Mouse (Mus musculus) E14TG2a.4 (cell line): Measurements from ENCODE around the gene Tmem120b.

Experiments
- H3K27me3 ChIP-seq: 2 replicates; pipeline ENCODE4 v1.6.1; 2014; ENCODE audit warnings: low read length, control low read depth; ENCODE audit not compliant: insufficient read depth
- H3K36me3 ChIP-seq: 2 replicates; pipeline ENCODE4 v1.6.1; 2014; ENCODE audit warnings: low read length, control low read depth; ENCODE audit not compliant: insufficient read depth
- H3K4me1 ChIP-seq: replicated peaks from 2 replicates; pipeline ENCODE4 v1.6.1; 2014; ENCODE audit warnings: low read depth, low read length, control low read depth
- H3K4me3 ChIP-seq: replicated peaks from 2 replicates; pipeline ENCODE4 v1.5.1; 2014; ENCODE audit warnings: mild to moderate bottlenecking, low read length
- H3K9me3 ChIP-seq: 2 replicates; pipeline ENCODE4 v1.6.1; 2014; ENCODE audit warnings: low read length, control low read depth
- CTCF ChIP-seq: conservative IDR thresholded peaks from 2 replicates; pipeline ENCODE4 v1.5.1; 2014; ENCODE audit warnings: low read length
- NANOG ChIP-seq: IDR thresholded peaks from 2 replicates; pipeline ENCODE4 v1.6.1; 2014; ENCODE audit warnings: borderline replicate concordance, low read length, mixed read lengths
- POU5F1 ChIP-seq: IDR thresholded peaks from 2 replicates; pipeline ENCODE4 v1.6.1; 2014; ENCODE audit warnings: low read length, borderline replicate concordance

The Tmem120b gene

GRCm38 (mm10) chr5:123075576-123076418, 7.6 kb downstream of the Tmem120b start:
- H3K36me3 ChIP-seq = no peaks in the 10 kb centered on the region
- H3K27me3 ChIP-seq = peaks cover 23% of the 10 kb centered on the region
- H3K4me3 ChIP-seq = peak overlapping the region; percentile 92
- peaks cover 27% of the 10 kb centered on the region for H3K4me1 ChIP-seq
- no peak for TF ChIP-seq NANOG
- peaks cover 9% of the 10 kb centered on the region for H3K9me3 ChIP-seq

- Histone ChIP-seq H3K9me3 (peaks cover 9% of the 10 kb centered on the region), H3K4me1 (peaks cover 27% of the 10 kb centered on the region), H3K4me3 (peak overlapping the region; percentile 92), H3K27me3 (peaks cover 23% of the 10 kb centered on the region), H3K36me3 (no peaks in the 10 kb centered on the region)
- TF ChIP-seq CTCF (no peak), POU5F1 (no peak), NANOG (no peak)
Observed at GRCm38 (mm10) chr5:123076419-123077281, 8.4 kb downstream of the Tmem120b start.

GRCm38 (mm10) chr5:123079568-123079967, 11.4 kb downstream of the Tmem120b start:
- H3K4me1 ChIP-seq = peaks cover 28% of the 10 kb centered on the region
- H3K4me3 ChIP-seq = no peak overlapping the region
- no peaks in the 10 kb centered on the region for H3K36me3 ChIP-seq
- H3K9me3 ChIP-seq = peaks cover 9% of the 10 kb centered on the region
- peaks cover 17% of the 10 kb centered on the region for H3K27me3 ChIP-seq
- TF ChIP-seq POU5F1 = no peak
- no peak for TF ChIP-seq CTCF
- TF ChIP-seq NANOG = no peak

- TF ChIP-seq POU5F1 (no peak), CTCF (no peak), NANOG (no peak)
- peaks cover 17% of the 10 kb centered on the region for H3K27me3 ChIP-seq
- no peaks in the 10 kb centered on the region for H3K36me3 ChIP-seq
- no peak overlapping the region for H3K4me3 ChIP-seq
- H3K4me1 ChIP-seq = peaks cover 33% of the 10 kb centered on the region
- peaks cover 9% of the 10 kb centered on the region for H3K9me3 ChIP-seq
Observed at GRCm38 (mm10) chr5:123080041-123080440, 11.8 kb downstream of the Tmem120b start.

- peaks cover 9% of the 10 kb centered on the region for H3K9me3 ChIP-seq
- H3K27me3 ChIP-seq = peaks cover 17% of the 10 kb centered on the region
- TF ChIP-seq POU5F1 = no peak
- TF ChIP-seq CTCF = peak; percentile 36
- no peak for TF ChIP-seq NANOG
- H3K4me3 ChIP-seq = no peak overlapping the region
- H3K36me3 ChIP-seq = no peaks in the 10 kb centered on the region
- peaks cover 32% of the 10 kb centered on the region for H3K4me1 ChIP-seq
Observed at GRCm38 (mm10) chr5:123080510-123080909, 12.3 kb downstream of the Tmem120b start.

- Histone ChIP-seq H3K4me1 (peaks cover 26% of the 10 kb centered on the region), H3K4me3 (no peak overlapping the region), H3K36me3 (no peaks in the 10 kb centered on the region), H3K9me3 (peaks cover 9% of the 10 kb centered on the region), H3K27me3 (no peaks in the 10 kb centered on the region)
- TF ChIP-seq NANOG (no peak), CTCF (no peak), POU5F1 (no peak)
Observed at GRCm38 (mm10) chr5:123083340-123084050, 15.3 kb downstream of the Tmem120b start.

GRCm38 (mm10) chr5:123086501-123086900, 18.3 kb downstream of the Tmem120b start:
- Histone ChIP-seq H3K36me3 (0 out of 2 replicates have a peak, but pooled peaks cover 5% of the 10 kb centered on the region), H3K9me3 (peaks cover 13% of the 10 kb centered on the region), H3K4me3 (no peak overlapping the region), H3K4me1 (peaks cover 33% of the 10 kb centered on the region), H3K27me3 (no peaks in the 10 kb centered on the region)
- TF ChIP-seq CTCF (no peak), NANOG (no peak), POU5F1 (no peak)

GRCm38 (mm10) chr5:123088784-123089183, 20.6 kb downstream of the Tmem120b start:
- TF ChIP-seq NANOG (no peak), CTCF (no peak)
- Histone ChIP-seq H3K4me3 (no peak overlapping the region), H3K9me3 (peaks cover 13% of the 10 kb centered on the region), H3K4me1 (peaks cover 39% of the 10 kb centered on the region), H3K27me3 (no peaks in the 10 kb centered on the region), H3K36me3 (0 out of 2 replicates have a peak, but pooled peaks cover 5% of the 10 kb centered on the region)
